Mouse (Mus musculus): ENCODE measurements around the gene Foxd2. TPM values are rescaled to one million over a fixed set of nuclear protein-coding genes. Genes with fewer than 3 reads are reported as not detected.
A peak's percentile ranks its signal among the peaks of the same experiment; 100 is the strongest.

Gene Foxd2
- total RNA-seq (2021): under 1 TPM in 1 of 2 experiments, not detected in 1; 0.12 TPM
- long read RNA-seq, experiment 1: 0 reads
- long read RNA-seq, experiment 2: 0 reads

GRCm38 (mm10) chr4:114908829-114909601 lies at the start of gene Foxd2:
Gene Foxd2, minus strand, starts transcription at chr4:114908873.
- peak; percentile 74 for DNase-seq (ENCODE audit: low spot score in 2 of 2)

- peak in 1 of 2 experiments; percentile 57 for DNase-seq (ENCODE audit: low spot score in 2 of 2)
Observed at GRCm38 (mm10) chr4:114958231-114958630, 49.6 kb upstream of the Foxd2 start.

GRCm38 (mm10) chr4:114957403-114957802 lies 48.7 kb upstream of the Foxd2 start:
- no peak for DNase-seq (ENCODE audit: low spot score in 2 of 2)

GRCm38 (mm10) chr4:114953172-114953571 lies 44.5 kb upstream of the Foxd2 start:
- no peak for DNase-seq (ENCODE audit: low spot score in 2 of 2)

GRCm38 (mm10) chr4:114947852-114948481 lies 39.3 kb upstream of the Foxd2 start:
- DNase-seq (ENCODE audit: low spot score in 2 of 2): no peak

GRCm38 (mm10) chr4:114947395-114947794 lies 38.7 kb upstream of the Foxd2 start:
- peak; percentile 86 to 92 for DNase-seq (ENCODE audit: low spot score in 2 of 2)

- no peak for DNase-seq (ENCODE audit: low spot score in 2 of 2)
Observed at GRCm38 (mm10) chr4:114946416-114946815, 37.7 kb upstream of the Foxd2 start.

- DNase-seq (ENCODE audit: low spot score in 2 of 2): no peak
Observed at GRCm38 (mm10) chr4:114945021-114945420, 36.3 kb upstream of the Foxd2 start.

- no peak for DNase-seq (ENCODE audit: low spot score in 2 of 2)
Observed at GRCm38 (mm10) chr4:114942583-114942982, 33.9 kb upstream of the Foxd2 start.

GRCm38 (mm10) chr4:114942112-114942511 lies 33.4 kb upstream of the Foxd2 start:
- DNase-seq (ENCODE audit: low spot score in 2 of 2): no peak

- DNase-seq (ENCODE audit: low spot score in 2 of 2): no peak
Observed at GRCm38 (mm10) chr4:114941311-114941710, 32.6 kb upstream of the Foxd2 start.

- no peak for DNase-seq (ENCODE audit: low spot score in 2 of 2)
Observed at GRCm38 (mm10) chr4:114938248-114938647, 29.6 kb upstream of the Foxd2 start.

GRCm38 (mm10) chr4:114937459-114938047 lies 28.9 kb upstream of the Foxd2 start:
- no peak for DNase-seq (ENCODE audit: low spot score in 2 of 2)

GRCm38 (mm10) chr4:114934188-114934587 lies 25.5 kb upstream of the Foxd2 start:
- no peak for DNase-seq (ENCODE audit: low spot score in 2 of 2)

GRCm38 (mm10) chr4:114932747-114933146 lies 24.1 kb upstream of the Foxd2 start:
- no peak for DNase-seq (ENCODE audit: low spot score in 2 of 2)

GRCm38 (mm10) chr4:114929155-114929554 lies 20.5 kb upstream of the Foxd2 start:
- no peak for DNase-seq (ENCODE audit: low spot score in 2 of 2)

- no peak for DNase-seq (ENCODE audit: low spot score in 2 of 2)
Observed at GRCm38 (mm10) chr4:114925917-114926312, 17.2 kb upstream of the Foxd2 start, which contains the start of gene Foxe3. Gene Foxe3, minus strand, starts transcription at chr4:114926013.

- DNase-seq (ENCODE audit: low spot score in 2 of 2): no peak
Observed at GRCm38 (mm10) chr4:114924971-114925916, 16.6 kb upstream of the Foxd2 start.

- DNase-seq (ENCODE audit: low spot score in 2 of 2): no peak
Observed at GRCm38 (mm10) chr4:114917091-114917490, 8.4 kb upstream of the Foxd2 start.

- no peak for DNase-seq (ENCODE audit: low spot score in 2 of 2)
Observed at GRCm38 (mm10) chr4:114916056-114916455, 7.4 kb upstream of the Foxd2 start.

GRCm38 (mm10) chr4:114913594-114913962 lies 4.9 kb upstream of the Foxd2 start:
- DNase-seq (ENCODE audit: low spot score in 2 of 2): peak in 1 of 2 experiments; percentile 59
